Mouse (Mus musculus) kidney, embryonic 16.5 days (tissue): ENCODE measurements around the gene Relb. TPM values are rescaled to one million over a fixed set of nuclear protein-coding genes. Genes with fewer than 3 reads are reported as not detected.
"Not testable (repeated sequence)": the region's sequence is repeated elsewhere in the genome, so short reads cannot be mapped to it uniquely, and the experiment has no call there.

Source experiments
- ATAC-seq: fragments of 200-750 bp; cut with Nextera tagmentation; 2 replicates; pipeline ENCODE4 v1.8.0; 2017; ENCODE audit warnings: moderate TSS enrichment; ENCODE audit not compliant: low FRiP score, low TSS enrichment
- H3K27ac ChIP-seq: fragments of 300-500 bp; sonication (generic); 2 replicates; pipeline ENCODE4 v1.5.1; 2014; ENCODE audit warnings: low read length
- H3K27me3 ChIP-seq: fragments of 300-500 bp; sonication (generic); 2 replicates; pipeline ENCODE4 v1.6.1; 2014; ENCODE audit warnings: low read length, control low read depth, mixed read lengths; ENCODE audit not compliant: insufficient read depth
- H3K36me3 ChIP-seq: fragments of 300-500 bp; sonication (generic); 2 replicates; pipeline ENCODE4 v1.6.1; 2014; ENCODE audit warnings: low read length, control low read depth, mixed read lengths; ENCODE audit not compliant: insufficient read depth
- H3K4me1 ChIP-seq: fragments of 300-500 bp; sonication (generic); 2 replicates; pipeline ENCODE4 v1.6.1; 2014; ENCODE audit warnings: low read length, control low read depth, mixed read lengths; ENCODE audit not compliant: insufficient read depth
- H3K4me2 ChIP-seq: fragments of 300-500 bp; sonication (generic); replicated peaks from 2 replicates; pipeline ENCODE4 v1.6.1; 2014; ENCODE audit warnings: low read depth, low read length
- H3K4me3 ChIP-seq: fragments of 300-500 bp; sonication (generic); 2 replicates; pipeline ENCODE4 v1.5.1; 2014; ENCODE audit warnings: mild to moderate bottlenecking, low read length
- H3K9ac ChIP-seq: fragments of 300-500 bp; sonication (generic); replicated peaks from 2 replicates; pipeline ENCODE4 v1.6.1; 2014; ENCODE audit warnings: low read length
- H3K9me3 ChIP-seq: fragments of 300-500 bp; sonication (generic); 2 replicates; pipeline ENCODE4 v1.6.1; 2016; ENCODE audit warnings: low read length, control low read depth
- WGBS: fragments of 180-500 bp; shearing (Covaris S2); extraction: QIAGEN DNeasy Blood & Tissue Kit; methylation state at CpG from one replicate; pipeline ENCODE4 v1.1.7; 2014; 5-methylcytosine and 5-hydroxymethylcytosine counted together
- polyA plus RNA-seq: library from polyadenylated mRNA; unstranded; fragments of >200 nt; fragmentation: Nextera tagmentation; extraction: Ambion mirVana; gene quantifications from 2 replicates; pipeline ENCODE4 v1.2.1, GENCODE M21; 2015

Relb gene
- polyA plus RNA-seq, 1 experiment from 2014 or later, result 10.6 TPM

- no peaks in the 10 kb centered on the region for H3K9me3 ChIP-seq
- no peaks in the 10 kb centered on the region for H3K36me3 ChIP-seq
- H3K27me3 ChIP-seq, result no peaks in the 10 kb centered on the region
- H3K27ac ChIP-seq, result 0 out of 2 replicates have a peak overlapping the region, but pooled peaks have one; percentile 5
- peaks cover 7% of the 10 kb centered on the region for H3K4me1 ChIP-seq
- whole genome bisulfite sequencing, result 4% methylated on average over 35 of the region's 35 CpGs
- H3K4me3 ChIP-seq, result peak overlapping the region; percentile 46
- H3K4me2 ChIP-seq, result peak overlapping the region; percentile 77
- peak overlapping the region; percentile 67 for H3K9ac ChIP-seq
- ATAC-seq, result peak; percentile 89
Observed at GRCm38 (mm10) chr7:19619004-19619801, 10.0 kb downstream of the Relb start.

- peaks cover 12% of the 10 kb centered on the region; the same call in 1 of the 2 replicates for H3K36me3 ChIP-seq
- no peaks in the 10 kb centered on the region for H3K9me3 ChIP-seq
- H3K4me2 ChIP-seq, result no peak overlapping the region
- no peak overlapping the region for H3K27ac ChIP-seq
- no peaks in the 10 kb centered on the region for H3K27me3 ChIP-seq
- 89% methylated on average over 12 of the region's 12 CpGs for WGBS
- no peak for ATAC-seq
- peaks cover 7% of the 10 kb centered on the region for H3K4me1 ChIP-seq
- no peak overlapping the region for H3K9ac ChIP-seq
- no peak overlapping the region for H3K4me3 ChIP-seq
Observed at GRCm38 (mm10) chr7:19615036-19615577, 14.1 kb downstream of the Relb start.

GRCm38 (mm10) chr7:19610969-19611368, 18.3 kb downstream of the Relb start:
- 80% methylated on average over 5 of the region's 5 CpGs for WGBS
- Histone ChIP-seq H3K36me3 (peaks cover 12% of the 10 kb centered on the region; the same call in 1 of the 2 replicates), H3K27ac (no peak overlapping the region), H3K27me3 (no peaks in the 10 kb centered on the region), H3K4me2 (no peak overlapping the region), H3K4me1 (no peaks in the 10 kb centered on the region), H3K9ac (no peak overlapping the region), H3K9me3 (no peaks in the 10 kb centered on the region), H3K4me3 (no peak overlapping the region)
- ATAC-seq, result no peak

- no peak for ATAC-seq
- Histone ChIP-seq H3K9ac (no peak overlapping the region), H3K9me3 (no peaks in the 10 kb centered on the region), H3K27ac (no peak overlapping the region), H3K4me3 (no peak overlapping the region), H3K4me1 (no peaks in the 10 kb centered on the region), H3K27me3 (no peaks in the 10 kb centered on the region), H3K36me3 (peaks cover 12% of the 10 kb centered on the region; the same call in 1 of the 2 replicates), H3K4me2 (no peak overlapping the region)
- 90% methylated on average over 12 of the region's 12 CpGs for WGBS
Observed at GRCm38 (mm10) chr7:19609641-19610332, 19.5 kb downstream of the Relb start.

DNA sequence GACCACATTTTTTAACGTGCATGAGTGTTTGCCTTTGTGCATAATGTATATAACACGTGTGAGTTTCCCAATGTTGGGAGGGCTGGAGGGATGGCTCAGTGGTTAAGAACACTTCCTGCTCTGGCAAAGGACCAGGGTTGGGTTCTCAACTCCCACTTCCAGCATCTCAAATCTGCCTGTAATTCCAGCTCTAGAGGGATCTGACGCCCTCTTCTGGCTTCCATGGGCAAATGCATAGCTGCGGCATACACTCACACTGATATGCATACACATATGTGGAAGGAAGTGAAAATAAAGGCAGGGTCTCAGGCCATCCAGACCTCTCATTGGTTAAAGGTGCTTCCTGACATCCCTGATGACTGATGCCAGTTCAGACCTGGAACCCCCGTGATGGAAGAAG, 21.9 kb downstream of the Relb start:
- Histone ChIP-seq H3K4me1 (peaks cover 14% of the 10 kb centered on the region), H3K27ac (no peak overlapping the region), H3K36me3 (peaks cover 14% of the 10 kb centered on the region), H3K4me3 (no peak overlapping the region), H3K4me2 (no peak overlapping the region), H3K9ac (no peak overlapping the region), H3K9me3 (no peaks in the 10 kb centered on the region), H3K27me3 (no peaks in the 10 kb centered on the region)
- WGBS, result 77% methylated on average over 5 of the region's 5 CpGs
- ATAC-seq, result no peak

- Histone ChIP-seq H3K36me3 (peaks cover 23% of the 10 kb centered on the region), H3K4me1 (peaks cover 17% of the 10 kb centered on the region), H3K4me3 (peak overlapping the region; percentile 100), H3K27ac (peak overlapping the region; percentile 8; the same call in 1 of the 2 replicates), H3K9ac (peak overlapping the region; percentile 97; the same call in 1 of the 2 replicates), H3K4me2 (peak overlapping the region; percentile 82)
- WGBS, result 57% methylated on average over 10 of the region's 10 CpGs
- H3K27me3 ChIP-seq, H3K9me3 ChIP-seq: not testable (repeated sequence)
- peak; percentile 2; the same call in 1 of the 2 replicates for ATAC-seq
Observed at GRCm38 (mm10) chr7:19604606-19605214, 24.5 kb downstream of the Relb start.

GRCm38 (mm10) chr7:19603849-19604605, 25.2 kb downstream of the Relb start, which contains the start of gene Clasrp:
TSS of gene Clasrp (minus strand) at chr7:19604486.
- Histone ChIP-seq H3K4me3 (peak within 1 kb of the TSS; percentile 100), H3K4me2 (peak within 1 kb of the TSS; percentile 82), H3K4me1 (peaks cover 17% of the 10 kb centered on the region), H3K36me3 (peaks cover 29% of the 10 kb centered on the region), H3K9ac (peak within 1 kb of the TSS; percentile 97), H3K27me3 (no peaks in the 10 kb centered on the region), H3K9me3 (no peaks in the 10 kb centered on the region), H3K27ac (peak within 1 kb of the TSS; percentile 80)
- under 1% methylated on average over 57 of the region's 57 CpGs for WGBS
- peak; percentile 95 for ATAC-seq

- H3K4me2 ChIP-seq, result peak overlapping the region; percentile 82
- H3K36me3 ChIP-seq, result peaks cover 33% of the 10 kb centered on the region
- peaks cover 17% of the 10 kb centered on the region for H3K4me1 ChIP-seq
- no peak for ATAC-seq
- WGBS, result 75% methylated on average over 12 of the region's 12 CpGs
- H3K9me3 ChIP-seq, result no peaks in the 10 kb centered on the region
- no peaks in the 10 kb centered on the region for H3K27me3 ChIP-seq
- peak overlapping the region; percentile 97 for H3K9ac ChIP-seq
- H3K27ac ChIP-seq, result no peak overlapping the region
- peak overlapping the region; percentile 100 for H3K4me3 ChIP-seq
Observed at GRCm38 (mm10) chr7:19603055-19603454, 26.2 kb downstream of the Relb start.

- ATAC-seq, result no peak
- Histone ChIP-seq H3K4me2 (no peak overlapping the region), H3K4me1 (peaks cover 17% of the 10 kb centered on the region), H3K4me3 (no peak overlapping the region), H3K36me3 (peaks cover 37% of the 10 kb centered on the region), H3K27me3 (no peaks in the 10 kb centered on the region), H3K9ac (no peak overlapping the region), H3K9me3 (no peaks in the 10 kb centered on the region), H3K27ac (no peak overlapping the region)
- 67% methylated on average over 5 of the region's 5 CpGs for WGBS
Observed at GRCm38 (mm10) chr7:19600562-19600961, 28.7 kb downstream of the Relb start.
